Mouse (Mus musculus): ENCODE measurements around the gene Epn1.

DNA sequence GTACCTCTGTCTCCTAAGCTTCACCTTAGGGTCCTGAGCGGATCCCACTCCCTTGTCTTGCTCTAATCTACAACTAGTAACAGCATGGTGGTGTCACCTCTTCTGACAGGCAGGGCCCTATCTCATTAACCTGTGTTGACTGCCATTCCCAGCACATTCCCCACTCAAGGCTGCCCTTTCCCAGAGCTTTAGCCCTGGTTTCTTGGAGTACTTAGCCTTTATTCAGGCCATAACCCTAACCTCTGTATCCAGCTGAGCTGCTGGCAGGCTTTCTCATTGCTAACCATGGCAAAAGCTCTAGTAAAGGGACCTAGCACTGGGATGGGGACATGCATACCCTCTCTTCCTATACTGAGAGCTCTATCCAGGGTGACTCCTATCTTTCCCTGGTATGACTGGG is 21.4 kb upstream of the Epn1 start:
- no peak for TF ChIP-seq EP300 (optimal IDR thresholded peaks at IDR 0.05)
- no peak for TF ChIP-seq CTCF (IDR thresholded peaks at IDR 0.05; ENCODE audit: low read depth)

Measured in stomach, postnatal 0 days (tissue).